Mouse (Mus musculus) liver, postnatal 0 days (tissue): Measurements from ENCODE around the gene Duoxa1.

Experiments used
- CTCF ChIP-seq: sonication (generic); IDR thresholded peaks from 2 replicates; pipeline ENCODE4 v1.5.1; 2016; ENCODE audit warnings: antibody characterized with exemption, low read depth
- EP300 ChIP-seq: IDR thresholded peaks from 2 replicates; pipeline ENCODE4 v1.6.1; 2016; ENCODE audit warnings: antibody characterized with exemption, low read depth, mild to moderate bottlenecking

DNA sequence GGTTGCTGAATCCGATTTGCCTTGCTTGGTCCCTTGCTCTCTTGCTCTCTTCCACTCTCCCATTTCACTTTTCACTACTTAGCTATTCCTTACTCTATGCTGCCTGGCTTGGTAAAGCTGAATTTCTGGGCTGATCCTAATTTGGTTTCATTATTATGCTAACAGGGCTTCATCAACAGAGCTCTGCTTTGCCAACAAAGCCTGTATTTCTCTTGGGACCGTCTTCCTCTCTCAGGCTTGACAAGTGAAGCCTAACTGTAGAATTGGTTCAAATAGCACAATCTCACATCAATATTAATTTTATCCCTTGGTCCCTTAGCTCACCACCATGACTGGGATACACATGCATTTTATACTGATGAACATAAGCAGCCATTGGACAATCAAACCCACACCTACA is 2.0 kb downstream of the Duoxa1 start:
- TF ChIP-seq CTCF (no peak), EP300 (no peak)
